ENCODE assay signal across 9 mouse cellular contexts in the genomic region with DNA sequence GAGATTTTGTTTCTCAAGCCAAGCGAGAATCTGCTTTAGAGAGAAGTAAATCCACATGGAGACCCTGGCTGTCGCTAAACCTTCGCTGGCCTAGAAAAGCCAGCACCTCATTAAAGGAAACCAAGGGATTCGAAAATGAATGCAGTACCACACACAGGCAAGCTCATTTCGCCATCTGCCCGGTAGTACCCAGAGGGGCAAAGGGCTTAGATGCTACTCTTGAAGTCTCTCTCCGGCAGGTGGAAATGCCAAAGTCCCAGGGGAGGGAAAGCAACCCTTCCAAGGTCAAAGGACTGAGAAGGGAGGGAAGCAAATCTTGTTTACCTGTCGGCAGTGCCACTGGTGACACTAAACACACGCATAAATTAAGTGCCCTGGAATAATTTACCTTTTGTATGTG. TPM values are rescaled to one million over a fixed set of nuclear protein-coding genes. Genes with fewer than 3 reads are reported as not detected.
DNase-seq lines count a peak whose midpoint lies in the region; ATAC-seq and TF ChIP-seq lines count a peak whose summit lies in the region.
"Had no signal": no experiment of that assay in that cellular context is flagged by ENCODE, and none has a peak within 500 bp of the region (broad histone marks: within the 10 kb centered on the region; RNA-seq: fewer than 3 reads in every experiment).

No protein-coding gene starts in this region.

- H3K4me3 ChIP-seq in lung, embryonic 14.5 days (ENCODE audit: low read depth, low read length), result no peak overlapping the region
- H3K4me3 ChIP-seq in forebrain, embryonic 13.5 days, result peak overlapping the region; percentile 82
- H3K4me3 ChIP-seq in stomach, embryonic 15.5 days (replicated peaks), result 0 out of 2 replicates have a peak overlapping the region, but pooled peaks have one; percentile 88

- no peak for DNase-seq in lung, embryonic 14.5 days
- DNase-seq in lung, postnatal 36 days, result no peak
- DNase-seq in kidney, postnatal 10 days, result peak; percentile 27
- no peak for DNase-seq in B cell, adult 2 months
- DNase-seq in T-cell, adult 2 months (ENCODE audit: low spot score), result no peak
- DNase-seq: layer of hippocampus, adult 9-11 months had no signal

- peak overlapping the region; percentile 79 for H3K4me2 ChIP-seq in lung, embryonic 14.5 days
- H3K4me2 ChIP-seq in forebrain, embryonic 13.5 days, result peak overlapping the region; percentile 92
- peak overlapping the region; percentile 80 for H3K4me2 ChIP-seq in stomach, embryonic 15.5 days

- no peak for TF ChIP-seq CTCF in lung, embryonic 14.5 days (IDR thresholded peaks at IDR 0.05; ENCODE audit: low read depth)

- no peak overlapping the region for H3K9ac ChIP-seq in lung, embryonic 14.5 days
- H3K9ac ChIP-seq in forebrain, embryonic 13.5 days, result 0 out of 2 replicates have a peak overlapping the region, but pooled peaks have one; percentile 40
- H3K9ac ChIP-seq in stomach, embryonic 15.5 days, result no peak overlapping the region

- H3K36me3 ChIP-seq in lung, embryonic 14.5 days (ENCODE audit: insufficient read depth), result no peaks in the 10 kb centered on the region
- no peaks in the 10 kb centered on the region for H3K36me3 ChIP-seq in forebrain, embryonic 13.5 days (ENCODE audit: poor library complexity, severe bottlenecking)
- no peaks in the 10 kb centered on the region for H3K36me3 ChIP-seq in stomach, embryonic 15.5 days

- no peaks in the 10 kb centered on the region for H3K27me3 ChIP-seq in lung, embryonic 14.5 days (ENCODE audit: insufficient read depth, low read length)
- H3K27me3 ChIP-seq in forebrain, embryonic 13.5 days, result peaks cover 36% of the 10 kb centered on the region
- no peaks in the 10 kb centered on the region for H3K27me3 ChIP-seq in stomach, embryonic 15.5 days (replicated peaks)

- no peaks in the 10 kb centered on the region for H3K9me3 ChIP-seq in lung, embryonic 14.5 days (ENCODE audit: low read depth, low read length)
- H3K9me3 ChIP-seq in forebrain, embryonic 13.5 days (replicated peaks), result no peaks in the 10 kb centered on the region
- H3K9me3 ChIP-seq in stomach, embryonic 15.5 days, result no peaks in the 10 kb centered on the region

- H3K4me1 ChIP-seq in lung, embryonic 14.5 days (ENCODE audit: insufficient read depth), result 0 out of 2 replicates have a peak, but pooled peaks cover 7% of the 10 kb centered on the region
- peaks cover 30% of the 10 kb centered on the region for H3K4me1 ChIP-seq in forebrain, embryonic 13.5 days
- peaks cover 4% of the 10 kb centered on the region; the same call in 1 of the 2 replicates for H3K4me1 ChIP-seq in stomach, embryonic 15.5 days

- no peak overlapping the region for H3K27ac ChIP-seq in lung, embryonic 14.5 days (ENCODE audit: low read depth)
- H3K27ac ChIP-seq in forebrain, embryonic 13.5 days, result no peak overlapping the region
- H3K27ac ChIP-seq in stomach, embryonic 15.5 days, result no peak overlapping the region

- ATAC-seq in lung, embryonic 14.5 days (ENCODE audit: insufficient read depth), result no peak
- peak; percentile 14; the same call in 1 of the 2 replicates for ATAC-seq in forebrain, embryonic 13.5 days
- ATAC-seq in stomach, embryonic 15.5 days (ENCODE audit: insufficient read depth, low FRiP score, low read depth), result no peak
- ATAC-seq in erythroid progenitor cell, adult 5-6 weeks (replicated peaks; ENCODE audit: low FRiP score, poor library complexity, severe bottlenecking), result no peak

- 59% methylated on average over 9 of the region's 9 CpGs for WGBS in lung, embryonic 14.5 days
- WGBS in forebrain, embryonic 13.5 days, result 5% methylated on average over 9 of the region's 9 CpGs
- 56% methylated on average over 9 of the region's 9 CpGs for WGBS in stomach, embryonic 15.5 days

RNA-seq across cellular contexts. Expression of a gene that starts 2.1 kb away (rescaled TPM):
- polyA plus RNA-seq in lung, embryonic 14.5 days (2014; fragmentation: Nextera tagmentation; extraction: Ambion mirVana), result 7.3 and 9.6 TPM in 2 replicates
- polyA plus RNA-seq in forebrain, embryonic 13.5 days (2015; fragmentation: Nextera tagmentation; extraction: Ambion mirVana), result 4.4 and 5.4 TPM in 2 replicates
- 7.5 and 7.7 TPM in 2 replicates for polyA plus RNA-seq in stomach, embryonic 15.5 days (2015; fragmentation: Nextera tagmentation; extraction: Ambion mirVana)
- total RNA-seq in erythroid progenitor cell, adult 5-6 weeks (2015; ENCODE audit: low replicate concordance), result not detected in 2 replicates
- total RNA-seq in erythroid progenitor cell, adult 5-6 weeks (2017; ENCODE audit: low replicate concordance), result not detected in 2 replicates
